Mouse (Mus musculus): ENCODE data around the gene Gm7697.
"Not testable (repeated sequence)": the region's sequence is repeated elsewhere in the genome, so short reads cannot be mapped to it uniquely, and the experiment has no call there.

GRCm38 (mm10) chr8:69548114-69548513 lies 25.3 kb upstream of the Gm7697 start:
- TF ChIP-seq CTCF (IDR thresholded peaks at IDR 0.05; ENCODE audit: control insufficient read depth, insufficient read depth, insufficient replicate concordance, low read depth, low read length); POLR2A (IDR thresholded peaks at IDR 0.05; ENCODE audit: control insufficient read depth, low read depth, low read length): not testable (repeated sequence)

Measured in testis, adult 2 months (tissue).